Mouse (Mus musculus): ENCODE measurements around the gene Itgb1bp1. TPM values are rescaled to one million over a fixed set of nuclear protein-coding genes. Genes with fewer than 3 reads are reported as not detected.
A peak's percentile ranks its signal among the peaks of the same experiment; 100 is the strongest.

Itgb1bp1 gene
- polyA plus RNA-seq, 1 experiment from 2014 or later, result 39.2 TPM

- no peak overlapping the region for H3K4me2 ChIP-seq
- peaks cover 11% of the 10 kb centered on the region; the same call in 1 of the 2 replicates for H3K4me1 ChIP-seq
- H3K27ac ChIP-seq, result 0 out of 2 replicates have a peak overlapping the region, but pooled peaks have one; percentile 5
- peaks cover 53% of the 10 kb centered on the region for H3K36me3 ChIP-seq (replicated peaks)
- H3K27me3 ChIP-seq, result no peaks in the 10 kb centered on the region
- H3K4me3 ChIP-seq (replicated peaks), result no peak overlapping the region
- no peak overlapping the region for H3K9ac ChIP-seq
- 75% methylated on average over 6 of the region's 6 CpGs for WGBS
- no peaks in the 10 kb centered on the region for H3K9me3 ChIP-seq
- no peak; the same call in 1 of the 2 replicates for ATAC-seq (ENCODE audit: low FRiP score)
These were observed 58.8 kb downstream of the Itgb1bp1 start for GRCm38 (mm10) chr12:21227076-21227980.

- no peak overlapping the region for H3K27ac ChIP-seq
- no peaks in the 10 kb centered on the region for H3K27me3 ChIP-seq
- peaks cover 54% of the 10 kb centered on the region for H3K36me3 ChIP-seq (replicated peaks)
- peaks cover 11% of the 10 kb centered on the region; the same call in 1 of the 2 replicates for H3K4me1 ChIP-seq
- ATAC-seq (ENCODE audit: low FRiP score), result no peak
- 92% methylated on average over 9 of the region's 9 CpGs for WGBS
- H3K9ac ChIP-seq, result no peak overlapping the region
- H3K4me2 ChIP-seq, result no peak overlapping the region
- H3K4me3 ChIP-seq (replicated peaks), result no peak overlapping the region
- H3K9me3 ChIP-seq, result no peaks in the 10 kb centered on the region
These were observed 59.8 kb downstream of the Itgb1bp1 start for GRCm38 (mm10) chr12:21226316-21226715.

GRCm38 (mm10) chr12:21225358-21225757 is 60.7 kb downstream of the Itgb1bp1 start:
- Histone ChIP-seq H3K36me3 (replicated peaks) (peaks cover 52% of the 10 kb centered on the region), H3K27ac (no peak overlapping the region), H3K4me2 (no peak overlapping the region), H3K9ac (no peak overlapping the region), H3K27me3 (no peaks in the 10 kb centered on the region), H3K4me3 (replicated peaks) (no peak overlapping the region), H3K9me3 (no peaks in the 10 kb centered on the region), H3K4me1 (peaks cover 11% of the 10 kb centered on the region; the same call in 1 of the 2 replicates)
- no peak for ATAC-seq (ENCODE audit: low FRiP score)
- 77% methylated on average over 8 of the region's 8 CpGs for WGBS

DNA sequence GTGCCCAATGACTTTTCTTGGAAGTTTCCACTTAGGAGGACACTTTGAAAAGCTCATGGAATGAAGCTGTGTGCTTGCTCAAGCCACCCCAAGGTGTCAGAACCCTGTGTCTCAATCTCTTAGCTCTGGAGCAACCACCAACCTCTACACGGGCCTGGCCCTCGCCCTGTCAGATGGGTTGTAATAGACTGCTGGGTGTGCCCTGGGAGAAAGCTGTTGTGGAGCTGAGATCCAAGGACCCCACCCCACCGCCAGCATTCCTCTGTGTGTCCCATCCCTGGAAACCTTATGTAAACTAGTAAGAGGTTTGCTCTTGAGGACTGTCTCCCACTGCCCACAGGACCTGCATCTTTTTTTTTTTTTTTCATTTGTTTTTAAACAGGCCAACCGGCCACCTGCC is 62.2 kb downstream of the Itgb1bp1 start:
- no peak overlapping the region for H3K4me2 ChIP-seq
- 0 out of 2 replicates have a peak, but pooled peaks cover 8% of the 10 kb centered on the region for H3K4me1 ChIP-seq
- no peak overlapping the region for H3K4me3 ChIP-seq (replicated peaks)
- 85% methylated on average over 4 of the region's 4 CpGs for WGBS
- H3K27me3 ChIP-seq, result no peaks in the 10 kb centered on the region
- H3K9me3 ChIP-seq, result no peaks in the 10 kb centered on the region
- no peak overlapping the region for H3K9ac ChIP-seq
- ATAC-seq (ENCODE audit: low FRiP score), result no peak
- peaks cover 45% of the 10 kb centered on the region for H3K36me3 ChIP-seq (replicated peaks)
- H3K27ac ChIP-seq, result no peak overlapping the region

GRCm38 (mm10) chr12:21220596-21220995 is 65.5 kb downstream of the Itgb1bp1 start:
- Histone ChIP-seq H3K4me1 (no peaks in the 10 kb centered on the region), H3K9ac (no peak overlapping the region), H3K36me3 (replicated peaks) (peaks cover 73% of the 10 kb centered on the region), H3K27ac (no peak overlapping the region), H3K27me3 (no peaks in the 10 kb centered on the region), H3K4me3 (replicated peaks) (no peak overlapping the region), H3K9me3 (no peaks in the 10 kb centered on the region), H3K4me2 (no peak overlapping the region)
- 89% methylated on average over 1 of the region's 1 CpGs for WGBS
- ATAC-seq (ENCODE audit: low FRiP score), result no peak

GRCm38 (mm10) chr12:21217776-21218444 is 68.2 kb downstream of the Itgb1bp1 start:
- Histone ChIP-seq H3K9me3 (no peaks in the 10 kb centered on the region), H3K4me2 (no peak overlapping the region), H3K4me1 (no peaks in the 10 kb centered on the region), H3K36me3 (replicated peaks) (peaks cover 74% of the 10 kb centered on the region), H3K27me3 (no peaks in the 10 kb centered on the region), H3K9ac (no peak overlapping the region), H3K27ac (no peak overlapping the region), H3K4me3 (replicated peaks) (no peak overlapping the region)
- 89% methylated on average over 11 of the region's 11 CpGs for WGBS
- ATAC-seq (ENCODE audit: low FRiP score), result no peak

GRCm38 (mm10) chr12:21214551-21215165 is 71.4 kb downstream of the Itgb1bp1 start:
- 94% methylated on average over 8 of the region's 8 CpGs for WGBS

GRCm38 (mm10) chr12:21212876-21213275 is 73.2 kb downstream of the Itgb1bp1 start:
- H3K4me1 ChIP-seq, result no peaks in the 10 kb centered on the region
- H3K27me3 ChIP-seq, result no peaks in the 10 kb centered on the region
- no peak overlapping the region for H3K27ac ChIP-seq
- no peak for ATAC-seq (ENCODE audit: low FRiP score)
- no peak overlapping the region for H3K4me2 ChIP-seq
- H3K9me3 ChIP-seq, result no peaks in the 10 kb centered on the region
- WGBS, result 96% methylated on average over 17 of the region's 17 CpGs
- H3K36me3 ChIP-seq (replicated peaks), result peaks cover 55% of the 10 kb centered on the region
- H3K9ac ChIP-seq, result no peak overlapping the region
- H3K4me3 ChIP-seq (replicated peaks), result no peak overlapping the region

More at GRCm38 (mm10) chr12:21214551-21215165, 71.4 kb downstream of the Itgb1bp1 start:
- no peak overlapping the region for H3K27ac ChIP-seq
- ATAC-seq (ENCODE audit: low FRiP score), result no peak
- no peaks in the 10 kb centered on the region for H3K4me1 ChIP-seq
- peaks cover 57% of the 10 kb centered on the region for H3K36me3 ChIP-seq (replicated peaks)
- no peak overlapping the region for H3K4me2 ChIP-seq
- H3K9me3 ChIP-seq, result no peaks in the 10 kb centered on the region
- H3K4me3 ChIP-seq (replicated peaks), result no peak overlapping the region
- H3K9ac ChIP-seq, result no peak overlapping the region
- H3K27me3 ChIP-seq, result no peaks in the 10 kb centered on the region

DNA sequence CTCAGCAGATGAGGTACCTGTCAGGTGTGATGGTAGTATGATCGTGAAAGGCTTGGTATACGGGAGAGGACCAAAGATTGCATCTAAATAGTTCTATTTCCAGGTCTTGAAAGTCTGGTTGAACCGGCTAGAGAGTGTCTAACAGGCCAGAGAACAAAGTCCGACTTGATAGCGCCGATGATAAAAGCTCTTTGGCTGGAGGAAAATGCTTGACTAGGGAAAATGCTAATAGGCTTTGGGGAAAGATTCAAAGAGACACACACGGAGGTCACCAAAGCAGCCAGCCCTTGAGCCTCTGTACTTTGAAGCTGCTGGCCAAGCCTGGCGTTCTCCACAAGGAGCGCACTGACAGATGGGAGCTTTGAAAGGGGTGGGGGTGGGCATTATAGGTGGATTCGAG is 76.8 kb downstream of the Itgb1bp1 start:
- no peak for ATAC-seq (ENCODE audit: low FRiP score)
- Histone ChIP-seq H3K36me3 (replicated peaks) (peaks cover 48% of the 10 kb centered on the region), H3K4me2 (no peak overlapping the region), H3K27ac (no peak overlapping the region), H3K9ac (no peak overlapping the region), H3K9me3 (no peaks in the 10 kb centered on the region), H3K4me3 (replicated peaks) (no peak overlapping the region), H3K4me1 (peaks cover 13% of the 10 kb centered on the region), H3K27me3 (no peaks in the 10 kb centered on the region)
- 85% methylated on average over 10 of the region's 10 CpGs for WGBS

GRCm38 (mm10) chr12:21208172-21208795 is 77.8 kb downstream of the Itgb1bp1 start:
- no peak for ATAC-seq (ENCODE audit: low FRiP score)
- Histone ChIP-seq H3K27ac (no peak overlapping the region), H3K27me3 (no peaks in the 10 kb centered on the region), H3K9me3 (no peaks in the 10 kb centered on the region), H3K4me1 (peaks cover 22% of the 10 kb centered on the region), H3K4me2 (no peak overlapping the region), H3K36me3 (replicated peaks) (peaks cover 47% of the 10 kb centered on the region), H3K9ac (no peak overlapping the region), H3K4me3 (replicated peaks) (no peak overlapping the region)
- 93% methylated on average over 11 of the region's 11 CpGs for WGBS

DNA sequence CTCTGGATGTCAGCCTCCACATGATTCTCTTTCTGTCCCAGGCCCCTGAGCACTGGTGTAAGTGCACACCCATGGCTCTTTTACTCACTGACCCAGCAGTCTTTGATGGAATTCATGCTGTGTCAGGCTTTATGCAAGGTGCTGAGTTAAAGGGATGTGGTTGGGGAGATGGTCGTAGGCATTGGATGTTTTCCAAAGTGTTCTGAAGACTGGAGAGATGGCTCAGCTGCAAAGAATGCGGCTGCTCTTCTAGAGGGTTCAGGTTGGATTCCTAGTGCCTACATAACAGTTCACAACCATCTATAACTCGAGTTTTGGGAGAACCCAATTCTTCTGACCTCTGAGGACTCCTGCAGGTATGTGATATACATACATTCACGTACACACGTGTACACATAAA is 78.7 kb downstream of the Itgb1bp1 start:
- peaks cover 24% of the 10 kb centered on the region for H3K4me1 ChIP-seq
- H3K9ac ChIP-seq, result no peak overlapping the region
- H3K9me3 ChIP-seq, result no peaks in the 10 kb centered on the region
- H3K36me3 ChIP-seq (replicated peaks), result peaks cover 40% of the 10 kb centered on the region
- no peak overlapping the region for H3K4me2 ChIP-seq
- no peak overlapping the region for H3K4me3 ChIP-seq (replicated peaks)
- H3K27ac ChIP-seq, result no peak overlapping the region
- ATAC-seq (ENCODE audit: low FRiP score), result no peak
- no peaks in the 10 kb centered on the region for H3K27me3 ChIP-seq
- WGBS, result 94% methylated on average over 5 of the region's 5 CpGs

- H3K27me3 ChIP-seq, result no peaks in the 10 kb centered on the region
- no peak overlapping the region for H3K27ac ChIP-seq
- no peak for ATAC-seq (ENCODE audit: low FRiP score)
- peaks cover 24% of the 10 kb centered on the region for H3K4me1 ChIP-seq
- 93% methylated on average over 4 of the region's 4 CpGs for WGBS
- H3K4me2 ChIP-seq, result no peak overlapping the region
- no peaks in the 10 kb centered on the region for H3K9me3 ChIP-seq
- H3K9ac ChIP-seq, result no peak overlapping the region
- H3K4me3 ChIP-seq (replicated peaks), result no peak overlapping the region
- H3K36me3 ChIP-seq (replicated peaks), result peaks cover 52% of the 10 kb centered on the region
These were observed 80.3 kb downstream of the Itgb1bp1 start for GRCm38 (mm10) chr12:21205799-21206198.
